Mouse (Mus musculus): ENCODE data around the gene Nemp1. TPM values are rescaled to one million over a fixed set of nuclear protein-coding genes. Genes with fewer than 3 reads are reported as not detected.

Gene Nemp1
- 3.8 and 4.5 TPM in 2 replicates for polyA plus RNA-seq (2012; rRNA removed)

GRCm38 (mm10) chr10:127666501-127667268, at the start of gene Nemp1:
Nemp1 (plus strand) TSS chr10:127666901.

DNA sequence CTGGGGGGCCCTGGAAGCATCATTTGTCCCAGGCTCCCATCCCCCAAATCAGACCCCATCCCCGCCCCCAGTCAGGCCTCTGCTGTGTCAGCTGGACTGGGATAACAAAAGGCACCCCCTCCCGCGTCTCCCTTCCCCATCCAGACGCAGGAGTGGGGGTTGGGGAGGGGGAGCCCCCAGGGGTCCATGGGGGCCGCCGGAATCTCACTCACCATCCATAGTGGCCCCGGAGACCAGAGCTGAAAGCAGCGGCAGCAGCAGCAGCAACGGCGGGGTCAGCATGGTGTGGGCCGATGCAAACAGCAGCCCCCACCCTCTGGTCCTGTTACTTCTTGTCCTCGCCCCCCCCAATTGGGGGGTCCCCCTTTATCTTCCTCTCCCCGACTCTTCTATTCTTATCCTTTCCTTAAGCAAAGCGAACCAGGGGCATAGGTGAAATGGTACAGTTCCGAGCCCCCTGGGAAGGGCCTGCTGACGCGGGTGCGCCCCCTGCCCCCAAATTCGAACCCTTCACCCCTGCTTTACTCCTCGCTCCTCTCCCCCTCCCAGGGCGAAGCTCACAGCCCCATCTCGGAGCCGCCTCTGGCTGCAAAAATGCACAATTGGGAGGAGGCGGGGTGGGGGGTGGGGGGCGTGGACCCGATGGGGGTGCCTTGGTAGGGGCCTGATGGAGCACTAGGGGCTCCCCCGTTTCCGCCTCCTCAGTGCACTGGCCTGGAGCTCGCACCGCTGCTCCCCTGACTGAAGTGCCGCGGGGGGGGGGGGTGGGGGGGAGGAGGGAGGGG, 46.1 kb upstream of the Nemp1 start, which contains the start of gene Lrp1:
Gene Lrp1, minus strand, starts transcription at position 743 of the 785 bp plus-strand sequence.

GRCm38 (mm10) chr10:127642772-127643552, 23.7 kb upstream of the Nemp1 start, which contains the start of gene Stat6:
Stat6 (plus strand) TSS chr10:127642986.

DNA sequence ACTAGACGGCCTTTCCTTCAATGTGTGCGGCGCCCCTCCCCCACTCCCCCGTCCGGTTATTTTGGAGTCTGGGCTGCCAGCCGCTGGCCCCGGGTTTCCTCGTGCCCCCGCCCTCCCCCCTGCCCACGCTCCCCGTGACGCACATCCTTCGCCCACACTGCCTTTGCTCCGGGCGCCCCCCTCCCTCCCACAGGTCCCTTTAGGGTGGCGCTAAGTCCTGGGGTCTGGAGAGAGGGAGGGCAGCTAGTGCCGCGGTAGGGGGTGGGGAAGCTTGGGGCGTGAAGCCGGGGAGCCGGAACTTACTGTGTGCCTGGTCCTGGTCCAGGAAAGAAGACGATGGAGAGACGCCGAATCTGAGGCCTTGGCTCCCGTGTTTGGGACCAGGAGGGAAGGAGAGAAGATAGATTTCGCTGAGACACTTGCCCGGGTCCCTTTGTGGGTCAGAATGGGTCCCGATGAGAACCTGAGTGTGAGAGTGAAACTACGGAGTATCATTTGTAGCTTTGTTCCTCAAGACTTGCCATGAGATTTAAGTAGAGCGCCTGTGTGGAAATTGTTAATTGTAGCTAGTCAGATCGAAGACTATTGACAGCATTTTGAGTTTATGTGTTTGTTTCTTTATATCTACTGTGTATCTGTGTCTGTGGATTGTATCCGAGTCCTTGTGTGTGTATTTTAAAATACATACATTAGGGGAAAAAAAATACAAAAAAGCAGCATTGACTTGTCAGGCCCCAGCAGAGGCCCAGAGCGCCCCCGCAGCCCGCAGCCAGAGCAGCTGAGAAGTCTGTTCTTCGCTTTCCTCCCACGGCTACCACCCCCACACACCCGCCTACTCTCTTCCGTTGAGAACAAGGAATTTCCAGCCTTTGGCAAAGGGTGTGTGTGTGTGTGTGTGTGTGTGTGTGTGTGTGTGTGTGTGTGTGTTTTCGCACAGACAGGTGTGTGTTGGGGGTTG, 1.7 kb downstream of the Nemp1 start, which contains the start of gene Nab2:
Gene Nab2, minus strand, starts transcription at position 476 of the 958 bp plus-strand sequence.

DNA sequence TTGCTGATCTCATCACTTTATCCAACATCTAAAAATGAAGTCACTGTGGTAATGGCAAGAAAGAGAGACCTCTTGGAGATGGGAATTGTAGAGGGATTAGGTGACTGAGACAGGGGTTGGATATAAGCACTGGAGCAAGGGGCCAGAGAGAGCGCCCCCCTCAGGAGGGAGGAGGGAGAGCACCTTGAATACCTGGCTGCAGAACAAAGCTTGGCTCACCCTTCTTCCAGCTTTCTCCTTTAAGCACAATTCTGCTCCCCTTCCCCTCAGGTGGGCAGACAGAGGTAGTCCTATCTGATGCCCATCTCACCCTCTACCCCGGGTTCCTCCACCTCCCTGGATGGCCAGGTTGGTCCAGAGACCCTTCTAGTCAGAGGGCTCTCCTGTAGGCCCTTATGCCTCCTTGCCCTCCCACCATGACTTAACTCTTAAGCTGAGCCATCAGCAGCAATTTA, 38.1 kb downstream of the Nemp1 start, which contains the start of gene Myo1a:
Gene Myo1a, plus strand, starts transcription at position 405 of the 455 bp plus-strand sequence.

GRCm38 (mm10) chr10:127724178-127724577, 57.5 kb downstream of the Nemp1 start, which contains the start of gene Tac2:
Tac2 (plus strand) TSS chr10:127724478.

GRCm38 (mm10) chr10:127739083-127739660, 72.5 kb downstream of the Nemp1 start, which contains the start of gene Zbtb39:
Zbtb39 (plus strand) TSS chr10:127739538.

Other genes starting within 250 kb of the Nemp1 start
- 2.7 and 3.1 TPM in 2 replicates for gene Stac3, start 165.2 kb upstream of the Nemp1 start, polyA plus RNA-seq (2012; rRNA removed)
- gene Ndufa4l2, start 151.9 kb upstream of the Nemp1 start, polyA plus RNA-seq (2012; rRNA removed): 23.2 and 29.9 TPM in 2 replicates
- 133 and 139 TPM in 2 replicates for gene Shmt2, start 144.5 kb upstream of the Nemp1 start, polyA plus RNA-seq (2012; rRNA removed)
- gene Nxph4, start 132.3 kb upstream of the Nemp1 start, polyA plus RNA-seq (2012; rRNA removed): 0.11 and 0.40 TPM in 2 replicates
- 289 and 317 TPM in 2 replicates for gene Lrp1, start 45.8 kb upstream of the Nemp1 start, polyA plus RNA-seq (2012; rRNA removed)
- 75.6 and 87.4 TPM in 2 replicates for gene Stat6, start 23.9 kb upstream of the Nemp1 start, polyA plus RNA-seq (2012; rRNA removed)
- gene Nab2, start 1.7 kb downstream of the Nemp1 start, polyA plus RNA-seq (2012; rRNA removed): 70.9 and 87.8 TPM in 2 replicates
- gene Myo1a, start 38.3 kb downstream of the Nemp1 start, polyA plus RNA-seq (2012; rRNA removed): 1.5 and 1.8 TPM in 2 replicates
- gene Tac2, start 57.6 kb downstream of the Nemp1 start, polyA plus RNA-seq (2012; rRNA removed): 1.1 TPM in 1 of 2 replicates, not detected in the other
- 10.2 and 12.5 TPM in 2 replicates for gene Zbtb39, start 72.6 kb downstream of the Nemp1 start, polyA plus RNA-seq (2012; rRNA removed)
- 6.9 and 7.2 TPM in 2 replicates for gene Gpr182, start 84.8 kb downstream of the Nemp1 start, polyA plus RNA-seq (2012; rRNA removed)
- 0.27 and 0.28 TPM in 2 replicates for gene Rdh1, start 92.8 kb downstream of the Nemp1 start, polyA plus RNA-seq (2012; rRNA removed)
- 0.84 and 1.1 TPM in 2 replicates for gene Rdh16f1, start 92.9 kb downstream of the Nemp1 start, polyA plus RNA-seq (2012; rRNA removed)
- gene Rdh9, start 109.5 kb downstream of the Nemp1 start, polyA plus RNA-seq (2012; rRNA removed): 0.48 TPM in 1 of 2 replicates, not detected in the other
- gene Rdh16, start 134.3 kb downstream of the Nemp1 start, polyA plus RNA-seq (2012; rRNA removed): 0.12 and 0.18 TPM in 2 replicates
- not detected in 2 replicates for gene Rdh19, start 183.0 kb downstream of the Nemp1 start, polyA plus RNA-seq (2012; rRNA removed)
- gene Rdh16f2, start 199.6 kb downstream of the Nemp1 start, polyA plus RNA-seq (2012; rRNA removed): 0.24 TPM in 1 of 2 replicates, not detected in the other
- gene Rdh7, start 221.9 kb downstream of the Nemp1 start, polyA plus RNA-seq (2012; rRNA removed): 0.29 and 1.0 TPM in 2 replicates
- 0.19 and 0.69 TPM in 2 replicates for gene Sdr9c7, start 231.6 kb downstream of the Nemp1 start, polyA plus RNA-seq (2012; rRNA removed)